Mouse (Mus musculus): ENCODE data around the gene Lrp2. TPM values are rescaled to one million over a fixed set of nuclear protein-coding genes. Genes with fewer than 3 reads are reported as not detected.

Gene Lrp2
- polyA plus RNA-seq, 1 experiment, result 0.12 TPM

- no peak overlapping the region for H3K4me3 ChIP-seq (ENCODE audit: extremely low read depth, insufficient read depth, insufficient read length)
- WGBS, result 84% methylated on average over 4 of the region's 4 CpGs
- no peaks in the 10 kb centered on the region for H3K4me1 ChIP-seq (ENCODE audit: control insufficient read depth, insufficient read depth, insufficient read length)
- no peak overlapping the region for H3K27ac ChIP-seq (ENCODE audit: insufficient read depth, low read length)
- DNase-seq (ENCODE audit: low read depth in 1 of 2, low spot score in 2 of 2), result no peak
- no peaks in the 10 kb centered on the region for H3K36me3 ChIP-seq (ENCODE audit: control insufficient read depth, insufficient read depth, low read length)
- H3K27me3 ChIP-seq (ENCODE audit: control insufficient read depth, insufficient read depth, low read length), result no peaks in the 10 kb centered on the region
- no peak for TF ChIP-seq POLR2A (IDR thresholded peaks at IDR 0.05; ENCODE audit: low read depth, low read length)
- TF ChIP-seq CTCF (IDR thresholded peaks at IDR 0.05; ENCODE audit: extremely low read depth, insufficient read depth, insufficient read length, insufficient replicate concordance), result no peak
Observed at GRCm38 (mm10) chr2:69560221-69560620, 25.6 kb downstream of the Lrp2 start.

GRCm38 (mm10) chr2:69559380-69559779 lies 26.5 kb downstream of the Lrp2 start:
- H3K4me1 ChIP-seq (ENCODE audit: control insufficient read depth, insufficient read depth, insufficient read length), result no peaks in the 10 kb centered on the region
- TF ChIP-seq POLR2A (IDR thresholded peaks at IDR 0.05; ENCODE audit: low read depth, low read length), result no peak
- no peak for TF ChIP-seq CTCF (IDR thresholded peaks at IDR 0.05; ENCODE audit: extremely low read depth, insufficient read depth, insufficient read length, insufficient replicate concordance)
- H3K4me3 ChIP-seq (ENCODE audit: extremely low read depth, insufficient read depth, insufficient read length), result no peak overlapping the region
- no peaks in the 10 kb centered on the region for H3K27me3 ChIP-seq (ENCODE audit: control insufficient read depth, insufficient read depth, low read length)
- H3K36me3 ChIP-seq (ENCODE audit: control insufficient read depth, insufficient read depth, low read length), result no peaks in the 10 kb centered on the region
- H3K27ac ChIP-seq (ENCODE audit: insufficient read depth, low read length), result no peak overlapping the region
- WGBS, result 86% methylated on average over 15 of the region's 15 CpGs
- DNase-seq (ENCODE audit: low read depth in 1 of 2, low spot score in 2 of 2), result no peak

GRCm38 (mm10) chr2:69556686-69557085 lies 29.2 kb downstream of the Lrp2 start:
- no peak for TF ChIP-seq POLR2A (IDR thresholded peaks at IDR 0.05; ENCODE audit: low read depth, low read length)
- no peaks in the 10 kb centered on the region for H3K4me1 ChIP-seq (ENCODE audit: control insufficient read depth, insufficient read depth, insufficient read length)
- no peaks in the 10 kb centered on the region for H3K27me3 ChIP-seq (ENCODE audit: control insufficient read depth, insufficient read depth, low read length)
- 11% methylated on average over 7 of the region's 7 CpGs for WGBS
- DNase-seq (ENCODE audit: low read depth in 1 of 2, low spot score in 2 of 2), result no peak
- no peak overlapping the region for H3K4me3 ChIP-seq (ENCODE audit: extremely low read depth, insufficient read depth, insufficient read length)
- H3K27ac ChIP-seq (ENCODE audit: insufficient read depth, low read length), result no peak overlapping the region
- H3K36me3 ChIP-seq (ENCODE audit: control insufficient read depth, insufficient read depth, low read length), result no peaks in the 10 kb centered on the region

GRCm38 (mm10) chr2:69551639-69552038 lies 34.2 kb downstream of the Lrp2 start:
- no peak overlapping the region for H3K4me3 ChIP-seq (ENCODE audit: extremely low read depth, insufficient read depth, insufficient read length)
- no peaks in the 10 kb centered on the region for H3K4me1 ChIP-seq (ENCODE audit: control insufficient read depth, insufficient read depth, insufficient read length)
- TF ChIP-seq POLR2A (IDR thresholded peaks at IDR 0.05; ENCODE audit: low read depth, low read length) (no peak), CTCF (IDR thresholded peaks at IDR 0.05; ENCODE audit: extremely low read depth, insufficient read depth, insufficient read length, insufficient replicate concordance) (no peak)
- no peaks in the 10 kb centered on the region for H3K36me3 ChIP-seq (ENCODE audit: control insufficient read depth, insufficient read depth, low read length)
- no peak overlapping the region for H3K27ac ChIP-seq (ENCODE audit: insufficient read depth, low read length)
- no peak for DNase-seq (ENCODE audit: low read depth in 1 of 2, low spot score in 2 of 2)
- WGBS, result 81% methylated on average over 5 of the region's 5 CpGs
- no peaks in the 10 kb centered on the region for H3K27me3 ChIP-seq (ENCODE audit: control insufficient read depth, insufficient read depth, low read length)

GRCm38 (mm10) chr2:69546823-69547222 lies 39.0 kb downstream of the Lrp2 start:
- WGBS, result 43% methylated on average over 11 of the region's 11 CpGs
- TF ChIP-seq CTCF (IDR thresholded peaks at IDR 0.05; ENCODE audit: extremely low read depth, insufficient read depth, insufficient read length, insufficient replicate concordance) (no peak), POLR2A (IDR thresholded peaks at IDR 0.05; ENCODE audit: low read depth, low read length) (no peak)
- H3K4me3 ChIP-seq (ENCODE audit: extremely low read depth, insufficient read depth, insufficient read length), result no peak overlapping the region

GRCm38 (mm10) chr2:69536018-69536417 lies 49.8 kb downstream of the Lrp2 start:
- no peak for TF ChIP-seq CTCF (IDR thresholded peaks at IDR 0.05; ENCODE audit: extremely low read depth, insufficient read depth, insufficient read length, insufficient replicate concordance)
- TF ChIP-seq POLR2A (IDR thresholded peaks at IDR 0.05; ENCODE audit: low read depth, low read length), result no peak
- Histone ChIP-seq H3K27ac (ENCODE audit: insufficient read depth, low read length) (no peak overlapping the region), H3K27me3 (ENCODE audit: control insufficient read depth, insufficient read depth, low read length) (no peaks in the 10 kb centered on the region), H3K4me1 (ENCODE audit: control insufficient read depth, insufficient read depth, insufficient read length) (no peaks in the 10 kb centered on the region), H3K36me3 (ENCODE audit: control insufficient read depth, insufficient read depth, low read length) (no peaks in the 10 kb centered on the region), H3K4me3 (ENCODE audit: extremely low read depth, insufficient read depth, insufficient read length) (no peak overlapping the region)
- no peak for DNase-seq (ENCODE audit: low read depth in 1 of 2, low spot score in 2 of 2)
- 92% methylated on average over 7 of the region's 7 CpGs for WGBS

More at GRCm38 (mm10) chr2:69546823-69547222, 39.0 kb downstream of the Lrp2 start:
- Histone ChIP-seq H3K27me3 (ENCODE audit: control insufficient read depth, insufficient read depth, low read length) (no peaks in the 10 kb centered on the region), H3K36me3 (ENCODE audit: control insufficient read depth, insufficient read depth, low read length) (no peaks in the 10 kb centered on the region), H3K27ac (ENCODE audit: insufficient read depth, low read length) (no peak overlapping the region), H3K4me1 (ENCODE audit: control insufficient read depth, insufficient read depth, insufficient read length) (no peaks in the 10 kb centered on the region)
- no peak for DNase-seq (ENCODE audit: low read depth in 1 of 2, low spot score in 2 of 2)

- Histone ChIP-seq H3K36me3 (ENCODE audit: control insufficient read depth, insufficient read depth, low read length) (no peaks in the 10 kb centered on the region), H3K4me1 (ENCODE audit: control insufficient read depth, insufficient read depth, insufficient read length) (no peaks in the 10 kb centered on the region), H3K27ac (ENCODE audit: insufficient read depth, low read length) (no peak overlapping the region), H3K4me3 (ENCODE audit: extremely low read depth, insufficient read depth, insufficient read length) (no peak overlapping the region), H3K27me3 (ENCODE audit: control insufficient read depth, insufficient read depth, low read length) (no peaks in the 10 kb centered on the region)
- DNase-seq (ENCODE audit: low read depth in 1 of 2, low spot score in 2 of 2), result no peak
- WGBS, result 87% methylated on average over 3 of the region's 3 CpGs
- no peak for TF ChIP-seq CTCF (IDR thresholded peaks at IDR 0.05; ENCODE audit: extremely low read depth, insufficient read depth, insufficient read length, insufficient replicate concordance)
- TF ChIP-seq POLR2A (IDR thresholded peaks at IDR 0.05; ENCODE audit: low read depth, low read length), result no peak
Observed at GRCm38 (mm10) chr2:69531528-69532055, 54.3 kb downstream of the Lrp2 start.
